Mouse (Mus musculus): ENCODE results near the gene Gfi1b. TPM values are rescaled to one million over a fixed set of nuclear protein-coding genes. Genes with fewer than 3 reads are reported as not detected.

The Gfi1b gene
- polyA plus RNA-seq, 1 experiment from 2014 or later = 0.43 TPM

- ATAC-seq (ENCODE audit: insufficient number of reproducible peaks, insufficient read depth, low FRiP score, low read depth) = no peak
- no peak overlapping the region for H3K27ac ChIP-seq (replicated peaks in 1 of 2; ENCODE audit: control insufficient read depth in 1 of 2, insufficient read depth in 1 of 2, low read depth in 2 of 2, low read length in 2 of 2)
- H3K9me3 ChIP-seq (ENCODE audit: control insufficient read depth, low read length) = no peaks in the 10 kb centered on the region
- H3K36me3 ChIP-seq (ENCODE audit: control insufficient read depth, insufficient read depth, low read length) = no peaks in the 10 kb centered on the region
- peaks cover 11 to 12% of the 10 kb centered on the region in 2 experiments for H3K4me1 ChIP-seq (ENCODE audit: control insufficient read depth in 2 of 2, insufficient read depth in 2 of 2, low read length in 2 of 2)
- no peaks in the 10 kb centered on the region for H3K27me3 ChIP-seq (ENCODE audit: control insufficient read depth, insufficient read depth, low read length)
- H3K4me2 ChIP-seq (ENCODE audit: low read length) = no peak overlapping the region
- WGBS = 72% methylated on average over 14 of the region's 14 CpGs
- no peak overlapping the region for H3K4me3 ChIP-seq (ENCODE audit: control insufficient read depth in 1 of 2, insufficient read depth in 1 of 2, low read depth in 1 of 2, low read length in 2 of 2)
- no peak overlapping the region for H3K9ac ChIP-seq (ENCODE audit: low read length)
Observed at GRCm38 (mm10) chr2:28605789-28606541, 15.8 kb downstream of the Gfi1b start.

- Histone ChIP-seq H3K4me3 (ENCODE audit: control insufficient read depth in 1 of 2, insufficient read depth in 1 of 2, low read depth in 1 of 2, low read length in 2 of 2) (no peak overlapping the region), H3K27me3 (ENCODE audit: control insufficient read depth, insufficient read depth, low read length) (no peaks in the 10 kb centered on the region), H3K9me3 (ENCODE audit: control insufficient read depth, low read length) (no peaks in the 10 kb centered on the region), H3K4me2 (ENCODE audit: low read length) (no peak overlapping the region), H3K36me3 (ENCODE audit: control insufficient read depth, insufficient read depth, low read length) (no peaks in the 10 kb centered on the region), H3K4me1 (ENCODE audit: control insufficient read depth in 2 of 2, insufficient read depth in 2 of 2, low read length in 2 of 2) (peaks cover 12 to 21% of the 10 kb centered on the region in 2 experiments), H3K9ac (ENCODE audit: low read length) (no peak overlapping the region), H3K27ac (replicated peaks in 1 of 2; ENCODE audit: control insufficient read depth in 1 of 2, insufficient read depth in 1 of 2, low read depth in 2 of 2, low read length in 2 of 2) (no peak overlapping the region)
- 83% methylated on average over 5 of the region's 5 CpGs for WGBS
- ATAC-seq (ENCODE audit: insufficient number of reproducible peaks, insufficient read depth, low FRiP score, low read depth) = no peak
Observed at GRCm38 (mm10) chr2:28603542-28603941, 18.2 kb downstream of the Gfi1b start.

DNA sequence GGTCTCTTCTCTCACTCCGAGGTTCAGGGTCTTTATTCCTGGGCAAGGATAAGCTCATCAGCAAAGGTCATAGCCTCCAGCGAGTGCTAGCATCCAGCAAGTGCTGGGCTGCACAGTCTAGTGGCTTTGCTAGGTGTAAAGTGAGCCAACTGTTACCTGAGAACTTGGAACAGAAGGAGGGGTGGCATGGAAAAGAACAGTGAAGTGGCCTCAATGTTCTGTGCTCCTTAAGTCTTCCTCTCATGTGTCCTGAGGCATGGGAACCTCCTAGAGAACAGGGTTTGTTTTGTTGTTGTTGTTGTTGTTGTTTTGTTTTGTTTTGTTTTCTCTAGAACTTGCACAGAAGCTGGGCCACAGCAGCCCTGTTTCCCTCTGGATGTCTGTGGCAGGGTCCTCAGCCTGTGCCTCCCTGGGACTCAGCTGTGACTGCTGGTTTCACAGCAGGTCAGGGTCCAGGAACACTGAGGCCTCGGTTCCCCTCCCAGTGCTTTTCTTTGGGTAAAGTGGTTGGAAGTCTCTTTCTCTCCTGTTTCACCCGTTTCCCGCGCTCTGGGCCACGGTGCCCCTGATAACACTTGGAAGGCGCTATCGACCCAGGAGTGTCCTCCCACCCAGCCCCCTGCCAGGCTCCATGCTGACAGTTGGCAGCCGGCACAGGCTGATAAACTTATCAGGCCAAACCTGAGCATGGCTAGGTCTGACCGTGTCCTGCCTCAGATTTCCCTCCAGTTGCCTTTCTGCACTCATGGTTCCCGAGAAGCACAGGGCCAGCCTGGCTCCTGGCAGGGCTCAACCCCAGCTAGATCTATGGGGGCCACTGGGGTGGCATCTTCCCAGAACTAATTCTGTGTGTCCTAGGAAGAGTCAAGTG, 19.8 kb downstream of the Gfi1b start:
- Histone ChIP-seq H3K9ac (ENCODE audit: low read length) (peak overlapping the region; percentile 34; the same call in 1 of the 2 replicates), H3K27ac (replicated peaks in 1 of 2; ENCODE audit: control insufficient read depth in 1 of 2, insufficient read depth in 1 of 2, low read depth in 2 of 2, low read length in 2 of 2) (peak overlapping the region in 1 of 2 experiments; percentile 6; a peak in 1 of 4 replicates), H3K4me1 (ENCODE audit: control insufficient read depth in 2 of 2, insufficient read depth in 2 of 2, low read length in 2 of 2) (peaks cover 21% of the 10 kb centered on the region in 2 experiments), H3K4me2 (ENCODE audit: low read length) (no peak overlapping the region), H3K36me3 (ENCODE audit: control insufficient read depth, insufficient read depth, low read length) (no peaks in the 10 kb centered on the region), H3K9me3 (ENCODE audit: control insufficient read depth, low read length) (no peaks in the 10 kb centered on the region), H3K27me3 (ENCODE audit: control insufficient read depth, insufficient read depth, low read length) (no peaks in the 10 kb centered on the region), H3K4me3 (ENCODE audit: control insufficient read depth in 1 of 2, insufficient read depth in 1 of 2, low read depth in 1 of 2, low read length in 2 of 2) (no peak overlapping the region)
- no peak for ATAC-seq (ENCODE audit: insufficient number of reproducible peaks, insufficient read depth, low FRiP score, low read depth)
- WGBS = 11% methylated on average over 12 of the region's 12 CpGs

DNA sequence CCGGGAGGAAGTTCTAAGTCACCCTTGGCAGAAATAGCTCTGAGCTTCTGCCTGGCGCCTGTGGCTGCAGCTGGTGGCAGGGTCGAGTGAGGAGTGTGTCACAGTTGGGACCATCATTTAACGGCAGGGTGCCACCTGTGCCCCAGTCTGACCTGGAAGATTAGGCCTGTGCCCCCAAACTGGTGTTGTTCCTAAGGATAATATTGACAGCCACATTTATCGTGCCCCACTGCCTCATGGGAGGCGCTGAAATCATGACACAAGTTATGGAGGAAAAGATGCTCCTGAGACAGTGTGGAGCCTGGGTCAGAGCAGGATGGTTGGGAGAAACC, 22.2 kb downstream of the Gfi1b start:
- 48% methylated on average over 6 of the region's 6 CpGs for WGBS
- Histone ChIP-seq H3K4me3 (ENCODE audit: control insufficient read depth in 1 of 2, insufficient read depth in 1 of 2, low read depth in 1 of 2, low read length in 2 of 2) (no peak overlapping the region), H3K27me3 (ENCODE audit: control insufficient read depth, insufficient read depth, low read length) (no peaks in the 10 kb centered on the region), H3K36me3 (ENCODE audit: control insufficient read depth, insufficient read depth, low read length) (no peaks in the 10 kb centered on the region), H3K27ac (replicated peaks in 1 of 2; ENCODE audit: control insufficient read depth in 1 of 2, insufficient read depth in 1 of 2, low read depth in 2 of 2, low read length in 2 of 2) (no peak overlapping the region), H3K9me3 (ENCODE audit: control insufficient read depth, low read length) (no peaks in the 10 kb centered on the region), H3K4me2 (ENCODE audit: low read length) (no peak overlapping the region), H3K9ac (ENCODE audit: low read length) (no peak overlapping the region), H3K4me1 (ENCODE audit: control insufficient read depth in 2 of 2, insufficient read depth in 2 of 2, low read length in 2 of 2) (peaks cover 21% of the 10 kb centered on the region in 2 experiments)
- ATAC-seq (ENCODE audit: insufficient number of reproducible peaks, insufficient read depth, low FRiP score, low read depth) = no peak

GRCm38 (mm10) chr2:28598692-28599568, 22.9 kb downstream of the Gfi1b start:
- no peaks in the 10 kb centered on the region for H3K27me3 ChIP-seq (ENCODE audit: control insufficient read depth, insufficient read depth, low read length)
- no peak overlapping the region for H3K4me3 ChIP-seq (ENCODE audit: control insufficient read depth in 1 of 2, insufficient read depth in 1 of 2, low read depth in 1 of 2, low read length in 2 of 2)
- WGBS = 43% methylated on average over 12 of the region's 12 CpGs
- H3K36me3 ChIP-seq (ENCODE audit: control insufficient read depth, insufficient read depth, low read length) = no peaks in the 10 kb centered on the region
- H3K27ac ChIP-seq (replicated peaks in 1 of 2; ENCODE audit: control insufficient read depth in 1 of 2, insufficient read depth in 1 of 2, low read depth in 2 of 2, low read length in 2 of 2) = no peak overlapping the region
- peaks cover 21% of the 10 kb centered on the region in 2 experiments for H3K4me1 ChIP-seq (ENCODE audit: control insufficient read depth in 2 of 2, insufficient read depth in 2 of 2, low read length in 2 of 2)
- H3K9ac ChIP-seq (ENCODE audit: low read length) = no peak overlapping the region
- no peaks in the 10 kb centered on the region for H3K9me3 ChIP-seq (ENCODE audit: control insufficient read depth, low read length)
- ATAC-seq (ENCODE audit: insufficient number of reproducible peaks, insufficient read depth, low FRiP score, low read depth) = no peak
- H3K4me2 ChIP-seq (ENCODE audit: low read length) = no peak overlapping the region

- no peak overlapping the region for H3K4me3 ChIP-seq (ENCODE audit: control insufficient read depth in 1 of 2, insufficient read depth in 1 of 2, low read depth in 1 of 2, low read length in 2 of 2)
- ATAC-seq (ENCODE audit: insufficient number of reproducible peaks, insufficient read depth, low FRiP score, low read depth) = peak; percentile 29
- 69% methylated on average over 7 of the region's 7 CpGs for WGBS
- no peaks in the 10 kb centered on the region for H3K9me3 ChIP-seq (ENCODE audit: control insufficient read depth, low read length)
- peaks cover 21% of the 10 kb centered on the region in 2 experiments for H3K4me1 ChIP-seq (ENCODE audit: control insufficient read depth in 2 of 2, insufficient read depth in 2 of 2, low read length in 2 of 2)
- no peak overlapping the region for H3K4me2 ChIP-seq (ENCODE audit: low read length)
- H3K9ac ChIP-seq (ENCODE audit: low read length) = no peak overlapping the region
- no peak overlapping the region for H3K27ac ChIP-seq (replicated peaks in 1 of 2; ENCODE audit: control insufficient read depth in 1 of 2, insufficient read depth in 1 of 2, low read depth in 2 of 2, low read length in 2 of 2)
- no peaks in the 10 kb centered on the region for H3K27me3 ChIP-seq (ENCODE audit: control insufficient read depth, insufficient read depth, low read length)
- H3K36me3 ChIP-seq (ENCODE audit: control insufficient read depth, insufficient read depth, low read length) = no peaks in the 10 kb centered on the region
Observed at GRCm38 (mm10) chr2:28597733-28598547, 23.8 kb downstream of the Gfi1b start.
